ENCODE assay signal across 14 mouse cellular contexts in genomic region chr1:170939255-170939654, GRCm38 (mm10). TPM values are rescaled to one million over a fixed set of nuclear protein-coding genes. Genes with fewer than 3 reads are reported as not detected.
DNase-seq lines count a peak whose midpoint lies in the region.
"Had no signal": no experiment of that assay in that cellular context is flagged by ENCODE, and none has a peak within 500 bp of the region (broad histone marks: within the 10 kb centered on the region; RNA-seq: fewer than 3 reads in every experiment).

No protein-coding gene starts in this region.

- peak; percentile 11 for DNase-seq in layer of hippocampus, adult 9-10 months (ENCODE audit: low spot score)
- DNase-seq in layer of hippocampus, postnatal 14 days (ENCODE audit: low spot score in 2 of 2) = no peak
- peak; percentile 31 for DNase-seq in adrenal gland, postnatal 14 days
- peak; percentile 9 to 11 for DNase-seq in kidney, postnatal 4 days
- DNase-seq in spleen, adult 18-20 months = peak; percentile 64 to 69
- DNase-seq in testis, postnatal 14 days (ENCODE audit: low spot score) = no peak
- DNase-seq in frontal cortex, postnatal 10 days (ENCODE audit: low spot score in 2 of 2) = no peak
- DNase-seq: cerebellum, adult 11 months; liver, embryonic 13.5 days; midbrain, embryonic 14.5 days; thymus, postnatal 25 days had no signal

RNA-seq across cellular contexts. Expression of gene Fcrla, which starts 11.9 kb away (rescaled TPM):
- total RNA-seq in layer of hippocampus, postnatal 14 days (2021) = under 1 TPM in 1 of 2 experiments, not detected in 1; 0.67 TPM
- total RNA-seq in adrenal gland, postnatal 14 days (2021) = 2.0 and 7.7 TPM in 2 replicates
- total RNA-seq: left cerebral cortex, postnatal 14 days had no signal

RNA-seq across cellular contexts. Expression of gene Fcrlb, which starts 26.5 kb away (rescaled TPM):
- under 1 TPM in 1 of 2 experiments, not detected in 1; 0.35 TPM for total RNA-seq in layer of hippocampus, postnatal 14 days (2021)
- not detected in 2 replicates for total RNA-seq in adrenal gland, postnatal 14 days (2021)
- total RNA-seq: gastrocnemius, postnatal 4 days; heart, postnatal 25 days had no signal

RNA-seq across cellular contexts. Expression of gene Fcgr2b, which starts 37.1 kb away (rescaled TPM):
- total RNA-seq in layer of hippocampus, postnatal 14 days (2021) = 1 to 10 TPM; 3.6 to 3.8 TPM
- 7.9 and 9.2 TPM in 2 replicates for total RNA-seq in adrenal gland, postnatal 14 days (2021)

RNA-seq across cellular contexts. Expression of gene Dusp12, which starts 53.9 kb away (rescaled TPM):
- 10 to 100 TPM; 12.5 to 18.2 TPM for total RNA-seq in layer of hippocampus, postnatal 14 days (2021)
- total RNA-seq in adrenal gland, postnatal 14 days (2021) = 11.9 and 17.5 TPM in 2 replicates

RNA-seq across cellular contexts. Expression of gene Gm26620, which starts 54.4 kb away (rescaled TPM):
- 1 to 10 TPM in 1 of 2 experiments, under 1 TPM in 1; 0.85 to 1.1 TPM for total RNA-seq in layer of hippocampus, postnatal 14 days (2021)
- 0.44 and 0.64 TPM in 2 replicates for total RNA-seq in adrenal gland, postnatal 14 days (2021)

Comparison
In these comparisons a context has a peak if more than half of its experiments do, and no peak if none do; other contexts are left out.
1. DNase-seq: peak in layer of hippocampus, adult 9-10 months (single experiment), adrenal gland, postnatal 14 days (single experiment), kidney, postnatal 4 days (2 of 2) and spleen, adult 18-20 months (2 of 2); none in layer of hippocampus, postnatal 14 days (0 of 2), testis, postnatal 14 days (single experiment) and frontal cortex, postnatal 10 days (0 of 2).